Mouse (Mus musculus) CH12.LX (cell line): ENCODE measurements at regions not wholly inside any gene's neighbourhood (a gene's known extent, or its start where the extent isn't known, plus 50 kb on each side); places are given as distances from the start of the nearest gene placed in this dataset.

Experiments used
- MAFK ChIP-seq: IDR thresholded peaks from 2 replicates; pipeline ENCODE4 v1.6.1; 2011; ENCODE audit warnings: low read length, improper control_type of control experiment; ENCODE audit not compliant: insufficient replicate concordance
- MEF2A ChIP-seq: IDR thresholded peaks from 2 replicates; pipeline ENCODE4 v1.6.1; 2014; ENCODE audit warnings: low read depth, mild to moderate bottlenecking, inconsistent platforms, low read length, improper control_type of control experiment, borderline replicate concordance

GRCm38 (mm10) chr12:12803602-12804001, 138.1 kb downstream of the Mycn start:
- no peak for TF ChIP-seq MEF2A
- TF ChIP-seq MAFK: no peak
